Mouse (Mus musculus) layer of hippocampus, postnatal 25 days (tissue): ENCODE data around the gene D6Wsu163e. TPM values are rescaled to one million over a fixed set of nuclear protein-coding genes. Genes with fewer than 3 reads are reported as not detected.
A peak's percentile ranks its signal among the peaks of the same experiment; 100 is the strongest.

Source experiments
- DNase-seq, 2 experiments: peaks; one replicate each; pipeline ENCODE4 v3.0.0; 2022; ENCODE audit warnings: mixed read lengths in 2 of 2, low spot score in 1 of 2; ENCODE audit errors: extremely low spot score in 1 of 2
- total RNA-seq, 2 experiments: library from RNA; stranded (reverse); gene quantifications; 2 replicates each; pipeline ENCODE4 v1.2.3; 2021

The D6Wsu163e gene
- total RNA-seq, result 10 to 100 TPM; 39.5 to 44.0 TPM

GRCm38 (mm10) chr6:126939487-126940171, at the start of gene D6Wsu163e, which contains the start of gene Rad51ap1:
Gene D6Wsu163e (plus strand): TSS chr6:126939962.
Gene Rad51ap1 (minus strand): TSS chr6:126939587.
- peak; percentile 83 to 88 for DNase-seq

GRCm38 (mm10) chr6:126907378-126907777, 32.4 kb upstream of the D6Wsu163e start:
- no peak for DNase-seq

- no peak for DNase-seq
Measured at GRCm38 (mm10) chr6:126907876-126908275, 31.9 kb upstream of the D6Wsu163e start.

- DNase-seq, result no peak
Measured at GRCm38 (mm10) chr6:126910727-126911126, 29.0 kb upstream of the D6Wsu163e start.

GRCm38 (mm10) chr6:126914928-126915327, 24.8 kb upstream of the D6Wsu163e start:
- no peak for DNase-seq

- DNase-seq, result no peak
Measured at GRCm38 (mm10) chr6:126921111-126921881, 18.5 kb upstream of the D6Wsu163e start, which contains the start of gene Dyrk4. Gene Dyrk4 (minus strand): TSS chr6:126921839.

GRCm38 (mm10) chr6:126932896-126933295, 6.9 kb upstream of the D6Wsu163e start:
- DNase-seq, result no peak

GRCm38 (mm10) chr6:126938047-126938446, 1.7 kb upstream of the D6Wsu163e start:
- DNase-seq, result peak in 1 of 2 experiments; percentile 17

GRCm38 (mm10) chr6:126938853-126939486, 792 bp upstream of the D6Wsu163e start:
- DNase-seq, result no peak

- DNase-seq, result no peak
Measured at GRCm38 (mm10) chr6:126940451-126940850, 689 bp downstream of the D6Wsu163e start.

- DNase-seq, result no peak
Measured at GRCm38 (mm10) chr6:126948336-126948735, 8.6 kb downstream of the D6Wsu163e start.

- peak; percentile 66 to 94 for DNase-seq
Measured at GRCm38 (mm10) chr6:126955734-126956133, 16.0 kb downstream of the D6Wsu163e start.

- no peak for DNase-seq
Measured at GRCm38 (mm10) chr6:126961371-126962018, 21.7 kb downstream of the D6Wsu163e start.

GRCm38 (mm10) chr6:126962709-126963108, 22.9 kb downstream of the D6Wsu163e start:
- no peak for DNase-seq

GRCm38 (mm10) chr6:126963426-126963825, 23.7 kb downstream of the D6Wsu163e start:
- DNase-seq, result no peak

GRCm38 (mm10) chr6:126966241-126967026, 26.7 kb downstream of the D6Wsu163e start:
- DNase-seq, result no peak

GRCm38 (mm10) chr6:126981539-126982234, 41.9 kb downstream of the D6Wsu163e start:
- DNase-seq, result no peak

- no peak for DNase-seq
Measured at GRCm38 (mm10) chr6:126993676-126994075, 53.9 kb downstream of the D6Wsu163e start.

GRCm38 (mm10) chr6:126995494-126995893, 55.7 kb downstream of the D6Wsu163e start:
- DNase-seq, result no peak
